Mouse (Mus musculus) cortical plate, adult 2 months (tissue): Measurements from ENCODE around the gene Xrcc1.

Source experiments
- CTCF ChIP-seq: fragments of 200-500 bp; IDR thresholded peaks from 2 replicates; pipeline ENCODE4 v1.5.1; 2011; ENCODE audit warnings: mild to moderate bottlenecking, control low read depth, low read length; ENCODE audit not compliant: insufficient read depth; ENCODE audit errors: extremely low read depth
- POLR2A ChIP-seq: fragments of 200-500 bp; IDR thresholded peaks from 2 replicates; pipeline ENCODE4 v1.6.1; 2011; ENCODE audit warnings: mild to moderate bottlenecking, low read length, control low read depth; ENCODE audit not compliant: insufficient read depth; ENCODE audit errors: extremely low read depth

- TF ChIP-seq CTCF: no peak
- TF ChIP-seq POLR2A: no peak
Observed at GRCm38 (mm10) chr7:24592163-24592562, 46.1 kb downstream of the Xrcc1 start.
